Mouse (Mus musculus): ENCODE data around the gene Slamf8. TPM values are rescaled to one million over a fixed set of nuclear protein-coding genes. Genes with fewer than 3 reads are reported as not detected.

The Slamf8 gene
- total RNA-seq, 2 experiments from 2014 or later = not detected

DNA sequence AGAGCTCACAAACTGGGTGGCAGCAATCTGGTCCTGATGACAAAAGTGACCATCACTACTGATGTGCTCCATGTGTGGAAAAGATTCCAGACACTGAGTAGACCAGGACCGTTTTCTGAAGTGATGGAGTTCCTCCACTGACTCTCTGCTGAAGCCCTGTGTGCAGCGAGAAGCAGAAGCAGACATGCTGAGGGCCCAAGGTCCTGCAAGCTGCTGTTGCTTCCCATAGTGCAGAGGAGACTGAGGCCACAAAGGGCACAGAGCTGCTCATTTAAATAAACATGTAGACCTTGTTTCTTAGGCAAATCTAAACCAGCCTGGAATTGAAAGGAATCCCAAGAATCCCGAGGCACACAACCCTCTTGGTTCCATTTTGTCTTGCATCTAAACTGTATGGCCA lies 3.0 kb upstream of the Slamf8 start:
- DNase-seq = no peak

- no peak for DNase-seq
These were observed 4.5 kb downstream of the Slamf8 start for GRCm38 (mm10) chr1:172585612-172586567.

DNA sequence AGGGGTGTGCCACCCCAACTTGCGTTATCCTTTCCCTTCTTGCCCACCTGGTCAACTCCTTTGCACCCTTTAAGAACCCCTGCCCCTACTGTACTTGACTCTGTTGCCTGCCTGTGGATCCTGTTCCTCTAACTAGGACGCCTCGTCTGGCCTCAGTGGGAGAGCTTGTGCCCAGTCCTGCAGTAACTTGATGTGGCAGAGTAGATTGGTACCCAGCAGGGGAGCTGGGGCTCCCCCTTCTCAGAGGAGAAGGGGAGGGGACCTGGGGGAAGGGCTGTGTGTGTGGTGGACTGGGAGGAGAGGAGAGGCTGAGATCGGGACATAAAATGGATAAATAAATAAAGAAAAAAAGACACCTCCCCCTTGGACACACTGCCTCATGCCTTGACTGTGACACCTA lies 5.3 kb downstream of the Slamf8 start:
- no peak for DNase-seq

DNA sequence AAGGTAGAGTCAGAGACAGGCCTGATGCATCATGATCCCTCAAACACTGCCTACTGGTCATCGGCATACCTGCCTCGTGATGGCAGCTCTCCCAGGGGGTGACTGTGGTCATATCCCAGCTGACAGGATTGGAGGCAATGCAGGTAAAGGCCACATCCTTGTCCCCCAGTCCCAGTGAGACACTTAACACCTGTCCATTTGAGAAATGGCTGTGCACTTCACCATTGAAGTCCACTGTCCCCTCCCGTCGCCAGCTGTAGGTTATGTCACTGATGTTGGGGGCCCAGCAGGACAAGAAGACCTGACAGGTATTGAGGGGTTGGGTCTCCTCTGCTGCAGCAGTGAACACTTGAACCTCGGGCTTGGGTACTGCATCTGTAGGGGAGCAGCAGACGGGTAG lies 6.1 kb downstream of the Slamf8 start:
- no peak for DNase-seq

DNA sequence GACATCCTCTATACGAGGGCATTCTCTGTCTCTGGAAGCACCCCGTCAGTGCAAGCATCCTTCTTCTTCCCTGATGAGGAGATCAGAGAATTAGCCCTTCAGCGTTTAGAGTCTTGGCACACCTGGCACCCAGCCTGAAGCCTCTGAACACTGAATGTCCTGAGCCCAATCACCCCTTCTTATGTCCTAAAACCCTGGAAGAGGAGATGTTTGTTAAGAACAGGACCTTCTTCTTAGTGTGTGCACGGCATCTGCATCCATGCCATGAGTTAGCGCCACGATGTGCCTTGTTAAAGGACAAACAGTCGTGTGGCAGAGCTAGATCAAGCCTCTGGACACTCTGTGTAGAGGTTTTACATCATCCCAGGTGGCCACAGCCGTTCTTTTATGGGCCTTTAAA lies 7.9 kb downstream of the Slamf8 start:
- DNase-seq = no peak

DNA sequence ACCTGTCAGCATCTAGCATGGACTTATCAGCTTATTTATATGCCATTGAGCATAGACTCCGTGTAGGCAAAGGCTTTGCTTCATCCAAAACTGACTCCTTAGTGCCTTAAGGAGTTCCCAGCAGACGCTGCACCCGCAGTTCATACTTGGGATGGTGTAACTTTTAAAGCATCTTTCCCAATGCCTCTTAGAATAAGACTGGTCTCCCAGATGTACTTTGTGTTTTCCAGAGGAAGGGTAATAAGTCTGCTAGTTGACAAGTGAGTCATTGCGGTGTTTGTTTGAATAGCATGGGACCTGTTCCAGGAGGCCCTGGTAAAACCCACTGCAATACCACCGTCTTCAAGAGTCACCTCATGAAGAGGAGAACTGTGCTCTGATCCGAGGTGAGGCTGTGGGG lies 10.3 kb downstream of the Slamf8 start:
- DNase-seq = no peak

- DNase-seq = no peak
These were observed 22.6 kb downstream of the Slamf8 start for GRCm38 (mm10) chr1:172567758-172568157.

DNA sequence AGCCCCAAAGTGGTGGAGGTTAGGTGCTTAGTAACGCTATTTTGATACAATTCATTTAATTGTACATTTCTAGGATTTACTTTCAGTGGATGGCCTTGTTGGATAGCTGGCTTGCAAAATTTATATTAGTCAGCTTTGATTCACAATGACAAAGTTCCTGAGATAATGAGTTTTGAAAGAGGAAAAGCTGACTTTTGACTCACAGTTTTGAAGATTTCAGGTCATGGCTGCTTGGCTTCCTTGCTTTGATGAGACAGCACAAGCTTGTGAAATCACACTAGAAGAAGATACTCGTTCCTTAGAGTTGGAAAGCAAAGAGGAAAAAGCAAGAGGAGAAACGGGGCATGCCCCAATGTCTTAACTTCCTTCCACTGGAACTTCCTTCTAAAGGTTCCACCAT lies 24.2 kb downstream of the Slamf8 start:
- no peak for DNase-seq

GRCm38 (mm10) chr1:172563465-172563828 lies 26.9 kb downstream of the Slamf8 start:
- no peak for DNase-seq

GRCm38 (mm10) chr1:172562641-172563464 lies 27.5 kb downstream of the Slamf8 start:
- peak; percentile 59 for DNase-seq

DNA sequence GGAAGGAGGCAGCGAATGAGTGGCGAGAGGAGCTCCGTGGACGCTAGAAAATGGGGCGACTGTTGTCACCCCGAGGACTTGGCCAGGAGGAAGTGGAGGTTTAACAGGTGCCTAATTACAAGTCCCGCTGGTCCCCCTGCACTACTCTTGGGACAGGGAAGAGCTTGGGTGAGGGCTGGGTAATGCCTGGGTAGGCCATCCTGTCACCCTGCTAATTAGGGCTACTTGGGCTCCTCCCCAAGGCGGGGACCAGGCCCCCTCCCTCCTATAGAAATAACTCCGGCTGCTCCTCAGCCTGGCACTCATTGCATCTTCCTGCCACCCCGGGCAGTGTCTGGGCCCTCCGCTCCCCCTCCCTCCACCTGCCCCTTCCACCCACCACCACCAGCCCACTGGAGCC lies 34.7 kb downstream of the Slamf8 start, which contains the start of gene Vsig8:
TSS of gene Vsig8 (plus strand) at position 301 of the 400 bp plus-strand sequence.
- no peak for DNase-seq

DNA sequence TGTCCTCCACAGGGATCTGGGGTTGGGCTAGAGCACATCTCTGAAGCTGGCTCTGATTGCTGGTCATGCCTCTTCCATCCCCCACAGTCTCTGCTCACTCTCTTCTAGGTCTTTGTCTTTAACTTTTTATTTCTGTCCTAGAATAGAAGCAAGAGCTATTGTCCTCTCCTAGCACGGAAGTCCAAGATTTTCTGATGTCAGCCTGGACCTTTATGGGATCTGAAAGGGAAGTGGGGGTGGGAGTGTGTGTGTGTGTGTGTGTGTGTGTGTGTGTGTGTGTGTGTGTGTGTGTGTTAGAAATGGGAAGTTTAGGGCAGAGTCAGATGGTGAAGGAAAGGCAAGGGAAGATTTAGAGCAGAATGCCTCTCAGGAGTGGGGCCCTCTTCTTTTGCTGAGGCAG lies 37.7 kb downstream of the Slamf8 start:
- no peak for DNase-seq

DNA sequence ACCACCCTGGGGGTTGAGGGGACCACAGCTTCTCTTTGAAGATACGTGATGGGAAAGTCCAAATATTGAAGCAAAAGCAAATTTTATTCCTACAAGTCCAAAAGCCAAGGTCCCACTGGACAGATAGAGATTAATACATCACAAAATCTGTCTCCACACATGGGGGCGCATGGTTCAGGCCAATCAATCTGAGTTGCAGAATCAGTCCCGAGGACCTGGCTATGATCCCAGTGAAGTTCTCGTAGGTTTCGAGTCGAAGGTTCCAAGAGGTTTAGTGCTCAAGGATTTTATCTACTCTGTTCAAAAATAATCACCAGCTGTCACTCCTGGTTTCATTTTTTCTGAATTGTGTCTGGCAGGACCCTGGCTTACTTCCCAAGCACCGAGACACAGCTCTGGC lies 39.4 kb downstream of the Slamf8 start:
- no peak for DNase-seq

- DNase-seq = no peak
These were observed 39.8 kb downstream of the Slamf8 start for GRCm38 (mm10) chr1:172550551-172550951.

- DNase-seq = no peak
These were observed 40.7 kb downstream of the Slamf8 start for GRCm38 (mm10) chr1:172549717-172550116.

DNA sequence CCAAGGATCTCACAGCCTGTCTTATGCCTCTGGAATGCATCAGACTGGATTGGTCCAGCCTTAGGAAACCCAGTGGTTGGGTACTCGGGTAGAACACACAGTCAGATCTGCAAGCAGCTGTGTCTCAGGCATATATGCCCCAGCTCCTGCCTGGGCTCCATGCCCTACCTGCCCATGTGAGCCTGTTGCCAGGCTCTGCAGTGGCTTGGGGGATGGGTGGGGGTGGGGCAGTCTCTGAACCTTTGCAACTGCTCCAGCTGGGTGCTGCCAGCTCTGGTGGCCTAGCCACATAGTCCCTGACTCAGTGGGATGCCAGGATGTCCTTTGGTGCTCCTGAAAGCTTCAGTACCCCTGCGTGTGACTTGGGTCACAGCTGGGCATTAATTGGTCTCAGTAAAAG lies 41.1 kb downstream of the Slamf8 start:
- no peak for DNase-seq

GRCm38 (mm10) chr1:172548501-172548900 lies 41.9 kb downstream of the Slamf8 start:
- no peak for DNase-seq

DNA sequence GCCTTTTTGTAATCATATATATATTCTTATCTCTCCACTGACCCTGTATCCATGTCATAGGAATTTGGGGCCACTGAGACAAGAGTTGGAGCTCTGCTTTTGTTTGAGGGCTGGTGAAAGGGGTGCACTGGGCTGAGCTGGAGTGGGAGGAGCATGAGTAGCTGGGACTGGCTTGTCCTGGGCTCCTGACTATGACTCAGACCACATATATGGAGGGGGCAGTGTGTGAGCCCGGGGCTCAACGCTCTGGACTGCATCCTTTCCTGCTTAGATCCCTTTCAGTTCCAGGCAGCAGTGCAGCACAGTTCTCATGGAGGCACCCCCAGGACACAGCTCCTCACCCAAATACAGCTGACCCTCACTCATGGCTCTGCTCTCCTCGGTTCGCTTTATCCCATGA lies 44.3 kb downstream of the Slamf8 start:
- DNase-seq = no peak

DNA sequence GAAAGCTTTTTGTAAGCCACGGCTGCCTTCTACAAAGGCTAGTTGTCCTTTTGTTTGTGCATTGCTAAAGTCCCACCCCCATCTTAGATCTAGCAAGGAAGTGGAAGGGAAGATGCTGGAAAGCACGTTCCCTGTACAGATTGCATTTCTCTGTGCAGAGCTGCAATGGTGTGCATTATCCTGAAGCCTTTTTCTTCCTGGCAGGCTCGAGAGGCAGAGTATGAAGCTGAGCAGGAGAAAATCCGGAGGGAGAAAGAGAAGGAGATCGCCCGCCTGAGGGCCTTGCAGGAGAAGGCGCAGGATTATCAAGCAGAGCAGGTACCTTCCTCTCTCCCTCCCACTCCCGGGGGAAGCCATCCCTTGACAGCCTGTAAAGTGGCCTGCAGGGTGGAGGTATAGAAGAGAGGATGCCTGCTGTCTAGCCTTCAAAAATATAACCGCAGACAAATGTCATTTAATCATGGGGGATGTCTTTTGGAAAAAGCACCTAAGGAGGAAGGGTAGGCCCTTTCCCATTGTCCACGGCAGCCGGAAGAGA lies 50.0 kb downstream of the Slamf8 start:
- no peak for DNase-seq

- DNase-seq = no peak
These were observed 50.5 kb downstream of the Slamf8 start for GRCm38 (mm10) chr1:172539827-172540226.

- no peak for DNase-seq
These were observed 55.3 kb downstream of the Slamf8 start for GRCm38 (mm10) chr1:172535116-172535515.

DNA sequence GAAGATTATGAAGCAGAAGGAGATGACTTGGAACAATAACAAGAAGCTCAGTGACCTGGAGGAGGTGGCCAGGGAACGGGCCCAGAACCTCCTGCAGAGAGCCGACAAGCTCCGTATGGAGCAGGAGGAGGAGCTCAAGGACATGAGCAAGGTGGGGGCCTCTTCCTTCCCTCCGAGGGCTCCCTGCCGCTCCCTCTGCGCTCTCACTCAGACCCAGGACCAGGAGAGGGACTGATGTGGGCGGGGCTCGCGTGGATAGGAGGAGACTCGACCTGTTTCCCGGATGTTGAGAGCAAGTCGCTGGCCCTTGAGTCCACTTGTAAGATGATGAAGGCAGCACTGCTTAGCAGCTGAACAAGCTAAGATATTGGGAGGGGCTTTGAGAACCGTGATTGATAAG lies 57.8 kb downstream of the Slamf8 start:
- DNase-seq = no peak

Data from gastrocnemius, postnatal 10 days (tissue).